Mouse (Mus musculus) gastrocnemius, postnatal 25 days (tissue): ENCODE measurements around the gene Dyx1c1. TPM values are rescaled to one million over a fixed set of nuclear protein-coding genes. Genes with fewer than 3 reads are reported as not detected.
A peak's percentile ranks its signal among the peaks of the same experiment; 100 is the strongest.

Experiments used
- DNase-seq: peaks from one replicate; pipeline ENCODE4 v3.0.0; 2022
- long read RNA-seq, 2 experiments: library from polyadenylated mRNA; stranded (forward); transcript quantifications; one replicate each; pipeline ENCODE4 v2.0.0; 2021
- total RNA-seq, 2 experiments: library from RNA; stranded (reverse); gene quantifications; 1 replicate in 1 of 2; 2 replicates in 1 of 2; pipeline ENCODE4 v1.2.3; 2021

Dyx1c1 gene
- total RNA-seq: under 1 TPM; 0.49 to 0.78 TPM
- long read RNA-seq, experiment 1: 0 reads
- long read RNA-seq, experiment 2, partial matches to known transcripts: 0 of 1 reads
- long read RNA-seq, experiment 2, other reads (novel, unspliced or antisense): 1 of 1 reads

DNA sequence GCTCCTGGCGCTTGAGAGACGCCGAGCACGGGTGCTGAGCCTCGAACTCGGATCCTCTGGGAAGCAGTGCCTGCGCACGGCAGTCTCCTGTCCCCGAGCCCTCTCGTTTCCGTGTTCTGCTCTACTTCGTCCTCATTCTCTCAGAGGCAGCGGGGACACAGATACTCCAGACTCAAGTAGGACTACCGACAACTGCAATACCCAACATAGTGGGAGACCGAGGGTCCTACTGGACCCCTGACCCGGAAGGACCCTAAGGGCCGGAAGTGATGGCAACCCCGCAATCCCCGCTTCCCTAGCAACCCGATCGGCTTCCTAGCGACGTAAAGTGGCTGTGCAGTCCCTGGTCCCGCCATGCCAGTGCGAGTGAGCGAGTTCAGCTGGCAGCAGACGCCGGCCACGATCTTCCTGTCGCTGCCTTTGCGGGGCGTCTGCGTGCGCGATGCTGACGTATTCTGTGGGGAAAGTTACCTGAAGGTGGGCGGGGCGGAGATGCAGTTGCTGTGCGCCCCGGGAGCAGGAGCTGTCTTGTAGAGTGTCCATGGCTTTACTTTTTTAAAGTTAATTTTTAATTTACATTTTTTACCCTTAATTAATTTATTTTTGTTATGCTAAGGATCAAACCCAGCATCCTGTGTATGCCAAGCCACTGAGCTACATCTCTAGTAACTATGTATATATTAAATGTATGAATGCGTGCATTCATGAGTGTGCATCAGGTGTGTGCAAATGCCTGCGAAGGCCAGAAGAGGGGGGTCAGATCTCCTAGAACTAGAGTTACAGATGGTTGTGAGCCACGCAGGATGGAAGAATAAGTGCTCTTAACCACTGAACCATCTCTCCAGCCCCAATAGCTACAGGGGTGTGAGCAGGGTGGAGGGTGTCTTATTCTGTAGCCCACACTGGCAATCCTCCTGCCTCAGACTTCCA lies at the start of gene Dyx1c1, which contains the start of gene Gm44503:
Gene Dyx1c1 (plus strand): TSS at position 265 of the 930 bp plus-strand sequence.
Gene Gm44503 (plus strand): TSS at position 332 of the 930 bp plus-strand sequence.
- peak; percentile 69 for DNase-seq

DNA sequence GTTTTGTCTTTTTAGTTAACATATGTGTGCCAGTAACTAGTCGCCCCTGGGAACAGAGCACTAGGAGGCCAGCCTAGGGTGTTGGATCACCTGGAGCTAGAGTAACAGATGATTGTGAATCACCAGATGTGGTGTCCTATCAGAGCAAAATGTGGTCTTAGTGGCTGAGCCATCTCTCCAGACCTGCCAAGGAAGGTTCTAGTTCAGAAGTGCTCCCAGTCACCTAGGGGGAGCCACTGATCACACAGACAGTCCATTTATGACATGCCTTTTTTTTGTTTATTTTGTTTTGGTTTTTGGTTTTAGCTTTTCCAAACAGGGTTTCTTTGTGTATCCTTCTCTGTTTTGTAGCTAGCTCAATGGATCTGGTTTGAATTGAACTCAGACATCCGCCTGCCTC lies 47.2 kb upstream of the Dyx1c1 start:
- no peak for DNase-seq

DNA sequence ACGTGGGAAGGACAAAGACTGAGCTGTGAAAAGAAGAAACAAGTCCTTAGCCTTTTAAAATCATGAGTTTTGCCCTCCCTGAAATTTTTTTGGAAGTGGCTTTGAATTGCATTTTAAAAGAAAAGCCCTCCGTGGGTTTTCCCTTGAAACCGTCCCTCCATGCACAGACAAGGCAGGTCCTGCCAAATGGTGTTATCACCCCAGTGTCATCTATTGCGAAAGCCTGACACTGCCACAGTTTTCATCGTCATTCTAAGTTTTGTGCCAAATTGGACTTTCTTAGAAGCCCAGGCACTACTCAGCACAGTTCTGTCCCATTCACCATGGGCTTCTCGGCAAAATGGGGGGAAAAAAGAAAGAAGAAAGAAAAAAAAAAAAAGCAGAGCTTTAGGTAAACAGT lies 45.0 kb upstream of the Dyx1c1 start:
- no peak for DNase-seq

DNA sequence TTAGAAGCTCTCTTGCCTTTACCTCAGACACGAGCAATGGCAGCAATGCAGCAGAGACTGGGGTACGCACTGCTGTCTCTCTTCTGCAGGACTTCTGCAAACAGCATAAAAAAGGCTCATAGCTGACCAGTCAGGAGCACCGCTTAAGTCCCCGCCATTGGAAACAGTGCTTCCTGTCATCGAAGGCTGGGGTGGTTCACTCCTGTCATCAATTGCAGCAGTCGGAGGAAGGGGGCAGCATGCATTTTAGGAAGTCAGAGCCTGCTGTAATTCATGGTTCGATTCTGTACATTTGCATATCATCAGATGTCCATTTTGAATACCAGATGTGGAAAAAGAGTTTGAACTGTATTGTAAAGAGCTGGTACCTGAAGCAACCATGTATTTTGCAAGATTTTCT lies 42.9 kb upstream of the Dyx1c1 start:
- DNase-seq: no peak

DNA sequence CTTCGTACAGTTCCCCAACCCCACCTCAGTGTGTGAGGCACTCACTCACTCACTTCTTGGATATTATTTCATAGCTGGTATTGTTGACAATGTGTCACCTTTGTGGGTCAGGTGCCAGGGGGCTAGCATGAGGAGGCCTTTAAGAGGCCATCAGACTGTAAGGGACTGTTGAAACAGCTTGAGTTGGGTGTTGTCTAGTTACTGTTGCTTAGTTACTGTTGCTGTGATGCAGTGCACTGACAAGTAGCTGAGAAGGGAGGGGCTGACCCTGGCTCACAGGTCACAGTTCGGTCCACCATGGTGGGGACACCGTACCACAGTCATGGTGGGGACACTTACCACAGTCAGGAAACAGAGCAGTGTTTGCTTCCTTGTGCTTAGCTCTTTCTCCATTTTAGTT lies 35.5 kb upstream of the Dyx1c1 start:
- no peak for DNase-seq

DNA sequence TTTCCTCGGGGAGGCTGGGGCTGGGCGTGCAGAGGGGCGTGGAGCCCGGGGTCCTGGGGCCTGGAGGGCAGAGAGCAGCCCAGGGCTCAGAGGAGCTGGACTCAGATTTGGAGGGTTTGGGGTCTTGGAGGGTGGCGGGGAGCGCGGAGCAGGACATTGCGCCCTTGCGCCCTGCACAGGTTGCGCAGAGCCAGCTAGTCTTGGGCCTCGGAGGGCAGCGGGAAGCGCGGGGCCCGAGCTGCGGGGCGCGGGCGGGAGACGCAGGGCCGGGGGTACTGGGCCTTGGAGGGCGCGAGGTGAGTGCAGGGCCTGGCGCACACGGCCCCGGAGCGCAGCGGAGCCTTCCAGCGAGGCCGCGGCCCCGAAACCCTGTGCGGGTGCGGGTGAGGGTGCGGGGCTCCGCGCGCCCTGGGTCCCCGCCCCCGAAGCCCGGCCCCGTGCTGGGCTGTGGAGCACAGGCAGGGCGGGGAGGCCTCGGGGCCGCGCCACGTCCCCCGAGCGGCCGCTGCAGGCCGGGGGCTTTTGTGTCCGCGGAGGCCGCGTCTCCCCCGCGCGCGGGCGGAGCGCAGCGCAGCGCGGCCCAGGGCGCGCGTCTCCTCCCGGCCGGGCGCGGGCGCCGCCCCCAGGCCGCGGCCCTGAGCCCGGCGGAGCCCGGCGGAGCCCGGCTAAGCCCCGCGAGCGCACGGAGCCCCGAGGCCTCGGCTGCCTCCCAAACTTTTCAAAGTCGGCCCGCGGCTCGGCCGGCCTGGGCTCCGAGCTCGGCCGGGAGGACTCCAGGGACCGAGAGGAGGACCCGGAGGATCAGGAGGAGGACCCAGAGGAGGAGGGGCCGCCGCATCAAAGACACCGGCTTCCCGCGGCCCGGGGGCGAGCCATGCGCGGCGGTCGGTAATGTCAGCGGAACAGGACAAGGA lies 33.3 kb upstream of the Dyx1c1 start, which contains the start of gene Pygo1:
Gene Pygo1 (plus strand): TSS at position 625 of the 914 bp plus-strand sequence.
- DNase-seq: peak; percentile 59

DNA sequence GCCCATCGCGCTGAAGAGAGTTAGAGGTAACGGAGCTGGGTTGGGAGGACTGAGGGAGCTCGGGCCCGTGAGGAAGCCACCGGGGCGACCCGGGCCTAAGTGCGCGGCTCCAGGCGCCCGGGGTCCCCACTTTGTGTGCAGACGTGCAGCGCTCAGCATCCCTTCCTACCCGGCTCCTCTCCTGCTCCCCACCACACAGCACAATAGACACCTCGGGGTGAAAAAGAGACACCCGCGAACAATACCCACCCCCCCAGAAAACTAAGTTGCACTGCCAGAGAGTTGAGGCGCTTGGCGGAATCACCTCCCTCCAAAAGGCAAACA lies 32.7 kb upstream of the Dyx1c1 start:
- no peak for DNase-seq

DNA sequence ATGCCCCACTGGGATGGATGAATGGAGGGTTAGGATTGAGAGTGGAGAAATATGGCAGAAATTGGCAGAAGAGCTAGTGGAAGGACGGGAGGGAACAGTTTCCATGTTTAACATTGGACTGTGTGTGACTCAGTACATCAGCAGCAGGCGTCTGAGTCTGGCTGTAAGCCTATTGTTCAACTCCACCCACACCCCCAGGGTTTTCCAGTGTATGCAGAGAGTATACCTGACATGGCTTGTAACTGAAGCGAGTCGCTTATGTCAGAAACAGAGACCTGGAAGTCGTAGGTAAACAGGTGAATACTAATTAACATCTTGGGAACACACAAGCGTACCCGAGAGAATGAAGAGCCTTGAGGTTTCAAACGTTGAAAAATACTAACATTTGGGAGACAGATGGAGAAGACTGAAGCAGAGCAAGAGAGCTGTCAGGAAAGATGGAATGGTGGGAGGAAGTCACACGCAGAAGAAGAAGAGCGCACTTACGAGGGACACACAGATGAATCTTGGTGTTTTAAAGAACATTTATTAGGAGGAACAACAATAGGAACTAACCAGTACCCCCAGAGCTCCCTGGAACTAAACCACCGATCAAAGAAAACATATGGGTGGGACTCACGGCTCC lies 27.3 kb upstream of the Dyx1c1 start:
- no peak for DNase-seq

DNA sequence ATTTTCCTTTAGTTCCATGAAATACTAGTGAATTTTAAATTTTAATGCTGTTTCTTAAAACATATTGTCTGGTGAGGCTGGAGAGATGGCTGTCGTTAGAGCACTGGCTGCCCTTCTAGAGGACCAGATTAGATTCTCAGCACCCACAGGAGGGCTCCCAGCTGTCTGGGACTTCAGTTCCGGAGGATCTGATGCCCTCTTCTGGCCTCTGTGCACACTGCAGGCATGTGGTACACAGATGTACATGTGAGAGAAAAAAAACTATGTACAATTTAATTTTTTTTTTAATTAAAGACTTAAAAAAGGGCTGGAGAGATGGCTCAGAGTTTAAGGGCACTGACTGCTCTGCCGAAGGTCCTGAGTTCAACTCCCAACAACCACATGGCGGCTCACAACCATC lies 23.3 kb upstream of the Dyx1c1 start:
- no peak for DNase-seq

DNA sequence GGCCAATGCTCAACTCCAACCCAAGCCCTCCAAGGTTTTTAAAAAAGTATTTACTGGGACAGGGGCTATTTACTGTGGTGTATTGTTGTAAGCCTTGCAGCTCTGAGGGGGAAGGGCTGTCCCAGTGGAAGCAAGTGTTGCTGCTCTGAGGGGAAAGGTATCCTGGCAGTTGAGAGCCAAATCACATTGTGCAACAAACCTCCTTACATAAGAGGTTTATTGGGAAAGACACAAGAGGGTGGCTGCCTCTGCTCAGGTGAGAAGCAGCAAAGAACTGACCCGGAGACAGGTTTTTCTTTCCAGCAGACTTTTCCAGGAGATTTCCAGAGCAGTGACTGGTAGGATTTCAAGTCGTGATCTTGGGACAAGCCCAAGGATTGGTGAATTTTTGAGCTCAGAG lies 22.3 kb upstream of the Dyx1c1 start:
- DNase-seq: no peak

DNA sequence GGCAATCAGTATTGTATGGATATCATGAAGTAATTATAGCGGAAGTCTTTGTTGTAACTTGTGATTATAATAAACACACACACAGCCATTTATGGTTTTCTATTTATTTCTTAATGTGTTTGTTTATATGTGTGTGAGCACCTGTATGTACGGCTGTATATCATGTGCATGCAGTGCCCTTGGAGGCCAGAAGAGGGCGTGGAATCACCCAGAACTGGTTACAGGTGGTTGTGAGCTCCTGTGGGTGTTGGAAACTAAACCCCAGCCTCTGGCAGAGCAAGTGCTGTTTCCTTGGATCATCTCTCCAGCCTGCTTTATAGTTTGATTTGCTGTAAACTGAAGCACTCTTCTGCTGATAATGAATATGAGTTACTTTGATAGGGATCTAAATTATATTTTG lies 15.2 kb upstream of the Dyx1c1 start:
- no peak for DNase-seq

DNA sequence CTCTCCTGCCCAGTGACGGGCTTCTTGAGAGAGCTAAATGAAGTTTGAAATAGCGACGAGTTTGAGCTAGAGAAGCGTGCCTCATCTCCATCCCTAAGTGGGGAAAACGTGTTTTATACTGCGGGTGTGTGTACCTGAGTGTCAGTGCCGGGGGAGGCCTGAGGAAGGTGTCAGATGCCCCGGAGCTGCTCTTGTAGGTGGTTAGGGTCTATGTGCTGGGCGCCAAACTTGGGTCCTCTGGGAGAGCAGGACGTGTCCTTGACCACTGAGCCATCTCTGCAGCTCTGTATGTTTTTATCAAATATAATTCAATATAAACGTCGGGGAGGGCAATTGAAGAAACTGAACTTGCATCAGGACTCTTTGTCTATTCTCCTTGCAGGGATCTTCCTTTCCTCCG lies 14.3 kb upstream of the Dyx1c1 start:
- no peak for DNase-seq

DNA sequence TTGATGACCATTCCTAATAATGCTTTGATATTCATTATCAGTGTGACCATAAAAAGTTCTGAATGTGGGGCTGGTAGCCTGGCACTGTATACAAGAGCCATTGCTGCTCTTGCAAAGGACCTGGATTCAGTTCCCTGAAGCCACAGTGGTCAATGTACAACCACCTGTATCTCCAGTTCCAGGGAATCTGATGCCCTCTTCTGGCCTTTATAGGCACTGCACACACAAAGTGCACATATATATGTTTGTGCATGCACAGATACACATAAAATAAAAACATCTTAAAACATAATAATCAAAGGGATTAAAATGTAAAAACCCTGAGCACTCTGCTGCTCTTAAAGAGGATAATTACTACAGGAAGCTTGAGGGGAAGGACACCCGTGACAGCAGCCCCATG lies 11.6 kb upstream of the Dyx1c1 start:
- no peak for DNase-seq

DNA sequence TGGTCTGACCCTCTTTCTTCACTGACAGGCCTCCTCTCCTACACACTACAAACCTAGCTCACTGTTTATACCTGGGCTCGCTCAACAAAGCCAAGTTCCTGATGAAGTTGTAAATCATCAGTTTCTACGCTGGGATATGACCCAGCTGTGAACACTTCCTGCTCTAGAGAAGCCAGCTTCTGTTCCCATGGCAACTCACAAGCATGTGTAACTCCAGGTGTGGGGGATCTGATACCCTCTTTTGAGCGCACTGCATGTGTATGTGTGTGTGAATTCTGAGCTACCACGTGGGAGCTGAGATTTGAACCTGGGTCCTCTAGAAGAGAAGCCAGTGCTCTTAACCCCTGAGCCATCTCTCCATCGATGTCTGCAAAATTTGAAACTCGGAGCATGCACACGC lies 9.0 kb upstream of the Dyx1c1 start:
- DNase-seq: no peak

DNA sequence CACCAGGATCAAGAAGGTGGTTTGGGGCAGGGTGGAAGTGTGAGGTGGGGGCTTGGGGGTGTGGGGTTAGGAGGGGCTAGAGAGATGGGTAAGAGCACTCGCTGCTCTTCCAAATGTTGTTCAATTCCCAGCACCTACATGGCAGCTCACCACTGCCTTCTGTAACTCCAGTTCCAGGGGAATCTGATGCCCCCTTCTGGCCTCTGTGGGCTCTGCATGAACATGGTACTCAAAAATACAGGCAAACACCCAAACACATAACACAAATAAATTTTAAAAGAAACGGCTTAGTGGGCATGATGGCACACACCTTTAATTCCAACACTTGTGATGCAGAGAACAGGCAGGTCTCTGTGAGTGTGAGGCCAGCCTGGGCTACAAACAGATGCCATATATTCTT lies 3.8 kb upstream of the Dyx1c1 start:
- DNase-seq: no peak

DNA sequence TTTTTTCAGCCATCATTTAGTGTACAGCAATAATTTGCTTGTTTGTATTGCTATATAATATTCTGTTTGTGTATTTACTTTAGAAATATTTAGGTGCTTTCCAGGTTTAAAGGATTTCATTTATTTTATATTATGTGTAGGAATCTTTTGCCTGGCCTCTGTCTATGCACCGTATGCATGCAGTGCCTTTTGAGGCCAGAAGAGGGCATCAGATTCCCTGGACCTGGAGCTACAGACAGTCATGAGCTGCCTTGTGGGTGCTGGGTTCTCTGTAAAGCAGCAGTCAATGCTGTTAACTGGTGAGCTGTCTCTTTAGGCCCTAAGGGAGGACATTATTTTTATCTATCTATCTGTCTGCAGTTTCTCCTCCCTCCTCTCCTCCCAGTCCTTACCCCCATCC lies 3.0 kb upstream of the Dyx1c1 start:
- DNase-seq: no peak

DNA sequence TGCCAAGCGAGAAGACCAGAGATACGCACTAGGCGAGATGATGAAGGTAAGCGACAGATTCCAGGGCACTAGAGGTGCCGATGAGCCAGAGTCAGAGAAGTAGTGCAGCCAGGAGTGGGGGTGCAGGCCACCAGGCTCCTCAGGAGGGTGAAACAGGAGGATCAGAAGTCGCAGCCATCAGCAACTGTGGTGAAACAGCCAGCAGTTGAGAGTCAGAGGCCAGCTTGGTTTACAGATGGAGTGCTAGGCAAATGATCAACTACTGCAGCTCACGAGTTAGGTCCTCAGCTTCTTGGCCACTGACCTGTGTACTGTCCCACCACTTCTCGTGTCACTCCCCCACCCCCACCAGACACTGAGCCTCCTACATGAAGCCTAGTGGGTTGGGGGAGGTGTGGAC lies 2.8 kb downstream of the Dyx1c1 start:
- DNase-seq: no peak

DNA sequence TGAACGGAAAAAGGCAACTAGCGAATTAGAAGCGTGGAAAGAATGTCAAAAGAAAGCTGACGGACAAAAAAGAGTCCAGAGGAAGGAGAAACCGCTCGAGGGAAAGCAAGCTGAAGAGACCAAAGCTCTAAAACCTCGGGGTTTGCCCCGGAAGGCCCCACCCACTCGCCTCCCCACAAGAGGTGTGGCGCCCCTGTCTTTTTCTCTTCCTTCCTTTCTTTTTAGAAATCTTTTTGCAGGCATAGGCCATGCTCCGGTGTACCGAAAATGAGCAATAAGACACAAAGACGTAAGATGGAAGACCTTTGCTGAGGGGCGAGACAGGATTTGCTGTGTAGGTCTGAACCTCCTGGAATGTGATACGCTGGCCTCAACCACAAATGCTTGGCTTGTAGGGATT lies 3.4 kb downstream of the Dyx1c1 start:
- DNase-seq: no peak

DNA sequence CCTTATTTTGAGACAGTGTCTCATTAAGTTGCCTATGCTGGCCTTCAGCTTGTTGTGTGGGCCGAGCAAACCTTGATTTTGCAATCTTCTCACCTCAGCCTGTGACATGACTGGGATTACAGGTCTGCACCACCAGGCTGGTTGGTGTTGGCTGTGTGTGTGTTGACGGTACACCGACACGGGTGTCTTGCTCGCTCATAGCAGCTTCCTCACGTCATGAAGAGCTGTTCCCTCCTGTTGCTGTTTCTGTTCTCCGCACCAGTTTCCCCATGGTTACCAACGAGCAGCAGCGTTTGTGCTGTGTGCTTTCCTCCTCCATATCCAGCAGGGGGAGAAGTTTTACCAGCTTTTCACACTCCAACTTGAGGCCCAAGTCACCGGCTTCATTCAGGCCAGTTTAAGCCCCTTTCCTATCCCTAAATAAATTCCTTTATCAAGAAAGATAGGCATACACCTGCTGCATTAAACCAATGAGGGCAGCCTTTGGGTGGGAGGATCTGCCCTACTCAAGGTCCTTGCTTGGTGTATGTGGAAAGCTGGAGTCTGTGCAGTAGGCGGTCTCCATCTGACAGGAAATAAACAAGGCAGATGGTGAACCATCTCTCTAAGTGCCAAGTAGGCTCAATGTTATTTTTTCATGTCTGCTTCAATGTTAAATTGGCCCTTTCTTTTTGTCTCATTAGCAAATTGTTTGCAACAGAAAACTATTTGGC lies 9.9 kb downstream of the Dyx1c1 start:
- DNase-seq: no peak

DNA sequence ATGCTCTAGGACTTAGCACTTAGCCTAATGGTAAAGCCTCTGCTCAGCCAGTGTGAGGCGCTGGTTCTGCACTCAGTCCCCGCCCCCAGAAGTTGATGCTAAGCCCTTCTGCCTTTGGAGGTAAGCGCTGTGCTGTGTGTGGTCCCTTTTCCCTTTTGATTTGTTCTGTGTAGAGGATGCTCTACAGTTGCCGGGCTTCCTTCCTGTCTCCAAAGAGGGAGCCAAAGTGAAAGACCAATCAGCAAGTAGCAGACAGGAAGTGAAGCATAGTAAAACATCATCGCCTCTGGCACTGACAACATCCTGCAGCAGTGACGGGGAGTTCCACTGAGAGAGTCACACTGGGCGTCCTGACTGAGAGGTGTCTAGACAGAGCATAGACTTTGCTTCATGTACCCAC lies 11.3 kb downstream of the Dyx1c1 start:
- DNase-seq: no peak

DNA sequence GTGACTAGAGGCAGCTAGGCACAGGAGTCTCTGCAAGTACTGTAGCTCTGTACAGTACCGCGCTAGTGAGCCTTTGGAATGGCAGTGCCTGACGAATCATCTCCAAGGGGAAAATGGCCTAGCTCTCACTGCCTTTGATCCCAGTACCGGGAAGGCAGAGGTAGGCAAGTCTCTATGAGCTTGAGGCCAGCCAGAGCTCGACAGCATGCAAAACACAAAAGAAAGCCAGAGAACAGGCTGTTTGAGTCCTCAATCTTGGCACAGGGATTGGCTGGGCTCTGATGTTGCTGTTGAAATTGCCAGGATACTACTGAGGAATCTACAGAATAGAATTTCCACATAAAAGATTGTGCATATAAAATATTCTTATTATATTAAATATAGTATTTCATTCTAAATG lies 13.8 kb downstream of the Dyx1c1 start:
- DNase-seq: no peak

DNA sequence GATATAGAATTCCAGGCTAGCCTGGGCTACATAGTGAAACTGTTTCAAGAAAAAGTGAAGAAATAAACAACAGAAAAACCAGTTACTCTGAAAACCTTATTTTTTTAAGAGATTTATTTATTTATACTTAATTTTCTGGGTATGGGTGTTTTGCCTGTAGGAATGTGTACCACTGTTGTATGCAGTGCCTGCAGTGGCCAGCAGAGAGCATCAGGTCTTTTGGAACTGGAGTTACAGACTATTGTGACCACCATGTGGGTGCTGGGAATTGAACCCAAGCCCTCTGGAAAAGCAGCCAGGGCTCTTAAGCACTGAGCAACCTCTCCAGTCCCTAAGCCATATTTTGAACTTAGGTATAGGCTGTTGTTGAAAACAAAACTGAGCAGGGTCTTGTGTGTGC lies 14.4 kb downstream of the Dyx1c1 start:
- no peak for DNase-seq
